Mouse (Mus musculus) heart, postnatal 0 days (tissue): ENCODE measurements around the gene Rnaseh1.

Source experiments
- CTCF ChIP-seq: IDR thresholded peaks from 2 replicates; pipeline ENCODE4 v1.5.1; 2016; ENCODE audit warnings: antibody characterized with exemption, control low read depth, low read depth
- EP300 ChIP-seq: IDR thresholded peaks from 2 replicates; pipeline ENCODE4 v1.6.1; 2016; ENCODE audit warnings: antibody characterized with exemption, low read depth

DNA sequence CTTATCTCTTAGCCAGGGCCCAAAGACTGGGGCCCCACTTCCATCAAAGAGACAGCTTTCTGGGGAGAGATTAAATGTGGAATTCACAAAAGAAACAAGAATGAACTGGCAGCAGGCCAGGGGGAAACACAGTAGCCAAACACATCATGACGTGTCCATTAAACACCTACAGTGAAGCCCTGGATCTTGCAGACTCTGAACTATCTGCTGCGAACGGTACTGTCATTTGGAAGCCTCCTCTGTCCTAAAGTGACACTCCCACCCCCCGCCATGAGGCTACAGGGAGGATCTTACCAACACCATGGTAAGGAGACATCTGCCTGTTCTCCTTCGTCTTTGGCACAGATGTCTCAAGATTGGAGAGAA is 27.3 kb upstream of the Rnaseh1 start:
- TF ChIP-seq EP300 (no peak), CTCF (no peak)
